Mouse (Mus musculus): ENCODE data around the gene Bard1. TPM values are rescaled to one million over a fixed set of nuclear protein-coding genes. Genes with fewer than 3 reads are reported as not detected.

The Bard1 gene
- polyA plus RNA-seq, 1 experiment: 6.2 TPM

GRCm38 (mm10) chr1:71056143-71056542 lies 46.8 kb downstream of the Bard1 start:
- Histone ChIP-seq H3K27ac (ENCODE audit: insufficient read depth, low read length) (no peak overlapping the region), H3K4me3 (ENCODE audit: insufficient read depth, low read length) (no peak overlapping the region), H3K4me1 (ENCODE audit: control insufficient read depth, insufficient read depth, low read length) (no peaks in the 10 kb centered on the region)
- TF ChIP-seq POLR2A (IDR thresholded peaks at IDR 0.05; ENCODE audit: low read depth, low read length): no peak
- no peak for TF ChIP-seq CTCF (IDR thresholded peaks at IDR 0.05; ENCODE audit: borderline replicate concordance, insufficient read depth, low read length)

- no peak for TF ChIP-seq CTCF (IDR thresholded peaks at IDR 0.05; ENCODE audit: borderline replicate concordance, insufficient read depth, low read length)
- TF ChIP-seq POLR2A (IDR thresholded peaks at IDR 0.05; ENCODE audit: low read depth, low read length): no peak
- no peak overlapping the region for H3K27ac ChIP-seq (ENCODE audit: insufficient read depth, low read length)
Observed at GRCm38 (mm10) chr1:71055454-71055853, 47.5 kb downstream of the Bard1 start.

DNA sequence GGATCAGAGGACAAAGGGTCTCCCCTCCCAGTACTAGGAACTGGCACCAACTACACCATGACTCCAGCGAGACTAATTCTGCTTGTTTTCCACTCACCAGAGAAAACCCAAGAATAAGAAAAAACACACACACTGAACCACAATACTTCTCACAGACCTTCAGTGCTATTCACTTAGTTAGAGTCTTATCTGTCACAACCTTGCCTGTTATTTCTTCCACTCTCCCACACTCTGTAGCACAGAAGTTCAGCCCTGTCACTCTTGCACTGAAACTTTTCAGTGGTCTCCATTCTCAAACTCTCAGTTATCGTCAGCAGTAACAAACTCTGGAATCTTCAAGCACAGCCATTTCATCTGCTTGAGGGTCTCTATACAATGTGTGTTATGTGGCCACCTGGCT lies 50.2 kb downstream of the Bard1 start:
- no peak overlapping the region for H3K27ac ChIP-seq (ENCODE audit: insufficient read depth, low read length)
- TF ChIP-seq CTCF (IDR thresholded peaks at IDR 0.05; ENCODE audit: borderline replicate concordance, insufficient read depth, low read length) (no peak), POLR2A (IDR thresholded peaks at IDR 0.05; ENCODE audit: low read depth, low read length) (no peak)
- H3K4me3 ChIP-seq (ENCODE audit: insufficient read depth, low read length): no peak overlapping the region
- no peaks in the 10 kb centered on the region for H3K4me1 ChIP-seq (ENCODE audit: control insufficient read depth, insufficient read depth, low read length)

More at GRCm38 (mm10) chr1:71055454-71055853, 47.5 kb downstream of the Bard1 start:
- Histone ChIP-seq H3K4me3 (ENCODE audit: insufficient read depth, low read length) (no peak overlapping the region), H3K4me1 (ENCODE audit: control insufficient read depth, insufficient read depth, low read length) (no peaks in the 10 kb centered on the region)

- no peak overlapping the region for H3K4me3 ChIP-seq (ENCODE audit: insufficient read depth, low read length)
Observed at GRCm38 (mm10) chr1:71052252-71052651, 50.7 kb downstream of the Bard1 start.

DNA sequence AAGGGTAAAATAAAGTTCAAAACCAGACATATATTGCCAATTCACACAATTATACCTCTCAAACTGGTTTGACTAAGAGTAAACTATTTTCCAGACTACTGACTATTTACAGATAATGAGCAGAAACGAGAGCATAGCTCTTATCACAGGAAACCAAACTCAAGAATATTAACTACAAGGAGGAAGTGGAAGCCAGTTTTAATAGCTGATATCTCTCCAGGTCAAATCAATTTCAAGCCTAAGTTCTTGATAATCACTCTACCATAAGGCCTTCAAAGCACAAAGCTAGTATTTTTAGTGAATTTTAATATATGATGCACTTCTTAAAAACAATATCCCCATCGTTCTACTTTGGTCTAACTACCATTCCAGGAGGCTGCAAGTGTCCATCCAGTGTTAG lies 57.8 kb downstream of the Bard1 start:
- TF ChIP-seq POLR2A (IDR thresholded peaks at IDR 0.05; ENCODE audit: low read depth, low read length) (no peak), CTCF (IDR thresholded peaks at IDR 0.05; ENCODE audit: borderline replicate concordance, insufficient read depth, low read length) (no peak)
- Histone ChIP-seq H3K27ac (ENCODE audit: insufficient read depth, low read length) (no peak overlapping the region), H3K4me3 (ENCODE audit: insufficient read depth, low read length) (no peak overlapping the region), H3K4me1 (ENCODE audit: control insufficient read depth, insufficient read depth, low read length) (no peaks in the 10 kb centered on the region)

More at GRCm38 (mm10) chr1:71052252-71052651, 50.7 kb downstream of the Bard1 start:
- TF ChIP-seq CTCF (IDR thresholded peaks at IDR 0.05; ENCODE audit: borderline replicate concordance, insufficient read depth, low read length): no peak
- no peak for TF ChIP-seq POLR2A (IDR thresholded peaks at IDR 0.05; ENCODE audit: low read depth, low read length)
- Histone ChIP-seq H3K27ac (ENCODE audit: insufficient read depth, low read length) (no peak overlapping the region), H3K4me1 (ENCODE audit: control insufficient read depth, insufficient read depth, low read length) (no peaks in the 10 kb centered on the region)

DNA sequence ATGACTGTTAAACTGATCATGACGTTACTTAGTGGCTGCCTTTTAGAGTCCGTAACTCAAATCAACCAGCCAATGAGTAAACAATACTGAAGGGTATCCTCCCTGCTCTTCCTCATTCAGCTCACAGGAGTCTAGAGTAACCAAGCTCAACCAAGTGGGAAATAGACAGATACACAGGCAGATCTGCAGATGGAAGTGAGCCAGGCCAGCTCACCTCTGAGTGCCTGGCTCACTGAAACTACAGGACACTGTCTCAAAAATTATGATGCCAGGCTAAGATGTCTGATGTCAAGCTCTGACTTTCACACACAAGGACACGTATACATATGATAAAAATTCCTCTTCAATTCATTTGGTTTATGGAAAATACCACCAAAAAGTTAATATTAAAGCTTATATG lies 59.0 kb downstream of the Bard1 start:
- no peaks in the 10 kb centered on the region for H3K4me1 ChIP-seq (ENCODE audit: control insufficient read depth, insufficient read depth, low read length)
- TF ChIP-seq CTCF (IDR thresholded peaks at IDR 0.05; ENCODE audit: borderline replicate concordance, insufficient read depth, low read length): no peak
- no peak for TF ChIP-seq POLR2A (IDR thresholded peaks at IDR 0.05; ENCODE audit: low read depth, low read length)
- H3K4me3 ChIP-seq (ENCODE audit: insufficient read depth, low read length): no peak overlapping the region
- H3K27ac ChIP-seq (ENCODE audit: insufficient read depth, low read length): no peak overlapping the region

- Histone ChIP-seq H3K4me3 (ENCODE audit: insufficient read depth, low read length) (no peak overlapping the region), H3K4me1 (ENCODE audit: control insufficient read depth, insufficient read depth, low read length) (no peaks in the 10 kb centered on the region), H3K27ac (ENCODE audit: insufficient read depth, low read length) (no peak overlapping the region)
- TF ChIP-seq POLR2A (IDR thresholded peaks at IDR 0.05; ENCODE audit: low read depth, low read length) (no peak), CTCF (IDR thresholded peaks at IDR 0.05; ENCODE audit: borderline replicate concordance, insufficient read depth, low read length) (peak; percentile 21; the same call in 1 of the 2 replicates)
Observed at GRCm38 (mm10) chr1:71036999-71037398, 65.9 kb downstream of the Bard1 start.

GRCm38 (mm10) chr1:71035565-71035964 lies 67.4 kb downstream of the Bard1 start:
- H3K4me3 ChIP-seq (ENCODE audit: insufficient read depth, low read length): no peak overlapping the region
- no peak for TF ChIP-seq POLR2A (IDR thresholded peaks at IDR 0.05; ENCODE audit: low read depth, low read length)
- no peak for TF ChIP-seq CTCF (IDR thresholded peaks at IDR 0.05; ENCODE audit: borderline replicate concordance, insufficient read depth, low read length)
- H3K27ac ChIP-seq (ENCODE audit: insufficient read depth, low read length): no peak overlapping the region
- no peaks in the 10 kb centered on the region for H3K4me1 ChIP-seq (ENCODE audit: control insufficient read depth, insufficient read depth, low read length)

DNA sequence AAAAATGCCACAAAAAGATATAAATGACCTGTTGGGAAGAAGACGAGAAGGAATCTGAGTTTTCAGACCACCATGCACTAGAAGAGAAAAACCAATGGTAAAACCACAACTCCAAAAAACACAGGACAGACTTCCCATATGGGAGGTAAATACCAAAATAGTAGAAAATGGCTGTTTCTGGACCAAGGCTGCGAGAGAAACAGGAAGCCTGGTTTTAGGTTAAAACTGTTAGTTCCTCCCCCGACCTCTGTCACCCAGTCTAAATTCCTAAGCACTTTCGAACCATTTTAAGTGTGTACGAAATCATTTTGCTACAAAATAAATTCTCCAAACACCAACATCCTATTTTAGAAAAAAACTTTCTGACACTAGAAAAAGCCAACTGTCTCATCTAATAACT lies 80.2 kb downstream of the Bard1 start:
- Histone ChIP-seq H3K27ac (ENCODE audit: insufficient read depth, low read length) (no peak overlapping the region), H3K4me1 (ENCODE audit: control insufficient read depth, insufficient read depth, low read length) (no peaks in the 10 kb centered on the region), H3K4me3 (ENCODE audit: insufficient read depth, low read length) (no peak overlapping the region)
- TF ChIP-seq POLR2A (IDR thresholded peaks at IDR 0.05; ENCODE audit: low read depth, low read length) (no peak), CTCF (IDR thresholded peaks at IDR 0.05; ENCODE audit: borderline replicate concordance, insufficient read depth, low read length) (no peak)

DNA sequence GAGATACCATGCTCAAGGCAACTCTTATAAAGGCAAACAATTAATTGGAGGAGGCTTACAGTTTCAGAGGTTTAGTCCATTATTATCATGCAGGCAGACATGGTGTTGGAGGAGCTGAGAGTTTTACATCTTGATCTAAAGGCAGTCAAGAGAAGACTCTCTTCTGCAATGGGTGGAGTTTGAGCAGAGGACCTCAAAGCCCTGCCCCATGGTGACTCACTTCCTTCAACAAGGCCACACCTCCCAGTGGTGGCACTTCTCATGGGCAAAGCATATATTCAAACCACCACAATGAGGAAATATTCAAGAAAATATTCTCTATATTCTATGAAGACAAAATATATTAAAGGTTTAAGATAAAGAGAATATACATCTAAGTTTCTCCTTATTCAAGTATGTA lies 88.6 kb downstream of the Bard1 start:
- TF ChIP-seq POLR2A (IDR thresholded peaks at IDR 0.05; ENCODE audit: low read depth, low read length) (no peak), CTCF (IDR thresholded peaks at IDR 0.05; ENCODE audit: borderline replicate concordance, insufficient read depth, low read length) (no peak)
- H3K4me1 ChIP-seq (ENCODE audit: control insufficient read depth, insufficient read depth, low read length): no peaks in the 10 kb centered on the region
- H3K4me3 ChIP-seq (ENCODE audit: insufficient read depth, low read length): no peak overlapping the region
- no peak overlapping the region for H3K27ac ChIP-seq (ENCODE audit: insufficient read depth, low read length)

GRCm38 (mm10) chr1:71005998-71006397 lies 96.9 kb downstream of the Bard1 start:
- Histone ChIP-seq H3K4me3 (ENCODE audit: insufficient read depth, low read length) (no peak overlapping the region), H3K4me1 (ENCODE audit: control insufficient read depth, insufficient read depth, low read length) (peaks cover 9% of the 10 kb centered on the region), H3K27ac (ENCODE audit: insufficient read depth, low read length) (no peak overlapping the region)
- no peak for TF ChIP-seq CTCF (IDR thresholded peaks at IDR 0.05; ENCODE audit: borderline replicate concordance, insufficient read depth, low read length)
- TF ChIP-seq POLR2A (IDR thresholded peaks at IDR 0.05; ENCODE audit: low read depth, low read length): no peak
